Mouse (Mus musculus) T-cell, adult 2 months (primary cell): ENCODE data around the gene Vmn1r25.
"Not testable (repeated sequence)": the region's sequence is repeated elsewhere in the genome, so short reads cannot be mapped to it uniquely, and the experiment has no call there.

Experiments used
- DNase-seq: peaks from one replicate; pipeline ENCODE4 v3.0.0; 2022; ENCODE audit warnings: low spot score

Vmn1r25 gene

GRCm38 (mm10) chr6:57980710-57981109 is at the start of gene Vmn1r25:
Gene Vmn1r25 (minus strand): TSS chr6:57980810.
- no peak for DNase-seq

DNA sequence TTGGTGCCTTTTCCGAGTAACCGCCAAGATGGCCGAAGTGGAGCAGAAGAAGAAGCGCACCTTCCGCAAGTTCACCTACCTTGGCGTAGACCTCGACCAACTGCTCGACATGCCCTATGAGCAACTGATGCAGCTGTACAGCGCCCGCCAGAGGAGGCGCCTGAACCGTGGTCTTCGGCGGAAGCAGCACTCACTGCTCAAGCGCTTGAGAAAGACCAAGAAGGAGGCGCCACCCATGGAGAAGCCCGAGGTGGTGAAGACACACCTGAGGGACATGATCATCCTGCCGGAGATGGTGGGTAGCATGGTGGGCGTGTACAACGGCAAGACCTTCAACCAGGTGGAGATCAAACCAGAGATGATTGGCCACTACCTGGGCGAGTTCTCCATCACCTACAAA is 36.9 kb upstream of the Vmn1r25 start:
- DNase-seq: not testable (repeated sequence)

DNA sequence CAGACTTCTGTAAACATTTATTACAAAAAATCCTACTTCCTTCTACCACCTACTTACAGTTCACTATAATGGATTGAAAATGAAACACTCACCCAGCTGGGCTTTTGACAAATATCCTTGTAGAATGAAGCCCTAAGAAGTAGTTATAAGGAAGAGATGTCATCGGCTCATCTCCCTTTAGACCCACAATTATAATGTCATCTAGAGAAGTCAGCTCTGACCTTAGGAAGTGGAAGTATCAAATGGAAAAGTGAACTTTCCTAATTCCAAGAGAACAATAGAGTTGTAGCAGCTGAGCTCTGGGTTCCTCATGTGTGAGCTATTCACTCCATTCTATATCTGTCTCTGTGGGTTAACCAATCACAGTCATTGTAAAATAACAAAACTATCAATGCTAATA is 34.4 kb upstream of the Vmn1r25 start, which contains the start of gene Vmn1r26:
Gene Vmn1r26, minus strand, starts transcription at position 101 of the 400 bp plus-strand sequence.
- DNase-seq: no peak

DNA sequence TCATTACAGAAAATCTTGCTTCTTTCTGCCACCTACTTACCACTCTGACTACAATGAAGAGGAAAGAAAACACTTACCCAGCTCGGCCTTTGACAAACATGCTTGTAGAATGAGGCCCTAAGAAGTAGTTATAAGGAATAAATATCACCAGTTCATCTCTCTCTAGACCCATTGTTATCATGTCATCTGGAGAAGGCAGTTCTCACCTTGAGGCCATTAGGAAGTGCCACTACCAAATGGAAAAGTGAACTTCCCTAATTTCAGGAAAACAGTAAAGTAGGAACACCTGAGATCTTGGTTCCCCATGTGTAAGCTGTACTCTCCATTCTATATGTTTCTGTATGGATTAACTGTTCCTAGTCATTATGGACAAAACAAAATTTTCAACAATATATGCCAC is 19.2 kb downstream of the Vmn1r25 start, which contains the start of gene Vmn1r24:
Gene Vmn1r24, minus strand, starts transcription at position 101 of the 400 bp plus-strand sequence.
- not testable (repeated sequence) for DNase-seq
